Mouse (Mus musculus) liver, adult 2 months (tissue): ENCODE data around the gene Get4. TPM values are rescaled to one million over a fixed set of nuclear protein-coding genes. Genes with fewer than 3 reads are reported as not detected.

Experiments
- DNase-seq: peaks from one replicate; pipeline ENCODE4 v3.0.0-alpha.2; 2011; ENCODE audit warnings: low read depth, low spot score; ENCODE audit errors: extremely low read depth
- H3K27ac ChIP-seq: fragments of 200-500 bp; replicated peaks from 2 replicates; pipeline ENCODE4 v1.5.1; 2012; ENCODE audit warnings: low read depth, mild to moderate bottlenecking, control low read depth, inconsistent platforms, low read length; ENCODE audit not compliant: insufficient read depth
- H3K27me3 ChIP-seq: fragments of 200-500 bp; 2 replicates; pipeline ENCODE4 v1.6.1; 2012; ENCODE audit warnings: mild to moderate bottlenecking, moderate library complexity, low read length, inconsistent platforms; ENCODE audit not compliant: control insufficient read depth, insufficient read depth
- H3K36me3 ChIP-seq: fragments of 200-500 bp; 2 replicates; pipeline ENCODE4 v1.6.1; 2012; ENCODE audit warnings: low read length, inconsistent platforms; ENCODE audit not compliant: control insufficient read depth, insufficient read depth
- H3K4me1 ChIP-seq: fragments of 200-500 bp; 2 replicates; pipeline ENCODE4 v1.6.1; 2011; ENCODE audit warnings: low read length; ENCODE audit not compliant: control insufficient read depth, insufficient read depth
- H3K4me3 ChIP-seq: fragments of 200-500 bp; 2 replicates; pipeline ENCODE4 v1.5.1; 2011; ENCODE audit warnings: low read depth, mild to moderate bottlenecking, control low read depth, low read length, moderate library complexity; ENCODE audit not compliant: insufficient read depth
- H3K79me2 ChIP-seq: fragments of 200-500 bp; 2 replicates; pipeline ENCODE4 v1.6.1; 2012; ENCODE audit warnings: inconsistent platforms, mild to moderate bottlenecking, low read length, moderate library complexity; ENCODE audit not compliant: control insufficient read depth, insufficient read depth
- H3K9ac ChIP-seq: fragments of 200-500 bp; 2 replicates; pipeline ENCODE4 v1.6.1; 2012; ENCODE audit warnings: low read depth, mild to moderate bottlenecking, control low read depth, inconsistent platforms, low read length
- CTCF ChIP-seq: fragments of 200-500 bp; IDR thresholded peaks from 2 replicates; pipeline ENCODE4 v1.5.1; 2011; ENCODE audit warnings: low read depth, low read length, control low read depth
- POLR2A ChIP-seq: fragments of 200-500 bp; IDR thresholded peaks from 2 replicates; pipeline ENCODE4 v1.6.1; 2011; ENCODE audit warnings: low read length, control low read depth; ENCODE audit not compliant: insufficient read depth; ENCODE audit errors: extremely low read depth
- WGBS: fragments of 180-500 bp; shearing (Covaris S2); methylation state at CpG from one replicate; pipeline ENCODE4 v1.1.7; 2018; 5-methylcytosine and 5-hydroxymethylcytosine counted together
- polyA plus RNA-seq: library from polyadenylated mRNA; depleted of rRNA; stranded (reverse); fragments of >200 nt; gene quantifications from 2 replicates; pipeline ENCODE4 v1.2.3, GENCODE M21; 2012
- total RNA-seq: library from RNA; depleted of rRNA; stranded (reverse); fragments of >200 nt; gene quantifications from 2 replicates; pipeline ENCODE4 v1.2.3, GENCODE M21; 2014

Gene Get4
- total and polyA plus RNA-seq, 2 experiments, result 20.9 to 62.3 TPM

DNA sequence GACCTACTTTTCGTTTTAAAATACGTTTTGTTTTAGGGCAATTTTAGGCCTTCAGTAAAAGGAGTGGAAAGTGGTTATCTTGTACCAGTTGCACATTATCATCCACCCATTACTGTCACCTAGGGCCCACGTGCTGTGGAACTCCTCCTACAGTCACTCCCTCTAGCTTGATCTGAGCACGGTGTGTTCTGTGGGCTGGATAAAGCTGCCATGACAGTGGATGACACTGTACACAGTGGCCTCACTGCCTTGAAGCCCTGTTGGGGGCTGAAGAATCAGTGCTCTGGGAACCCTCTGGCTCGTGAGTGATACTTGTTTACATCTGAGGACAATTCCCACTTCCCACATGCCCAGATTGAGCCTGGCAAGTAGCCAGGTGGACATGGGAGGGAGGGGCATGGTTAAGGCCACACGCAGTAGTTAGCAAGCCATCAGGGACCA, 1.2 kb downstream of the Get4 start:
- Histone ChIP-seq H3K9ac (peak overlapping the region; percentile 82), H3K4me3 (peak overlapping the region; percentile 71), H3K27me3 (no peaks in the 10 kb centered on the region), H3K79me2 (peaks cover 12% of the 10 kb centered on the region; the same call in 1 of the 2 replicates), H3K4me1 (peaks cover 36% of the 10 kb centered on the region), H3K27ac (peak overlapping the region; percentile 68), H3K36me3 (no peaks in the 10 kb centered on the region)
- no peak for TF ChIP-seq POLR2A
- WGBS, result under 1% methylated on average over 6 of the region's 6 CpGs
- peak; percentile 76 for DNase-seq

DNA sequence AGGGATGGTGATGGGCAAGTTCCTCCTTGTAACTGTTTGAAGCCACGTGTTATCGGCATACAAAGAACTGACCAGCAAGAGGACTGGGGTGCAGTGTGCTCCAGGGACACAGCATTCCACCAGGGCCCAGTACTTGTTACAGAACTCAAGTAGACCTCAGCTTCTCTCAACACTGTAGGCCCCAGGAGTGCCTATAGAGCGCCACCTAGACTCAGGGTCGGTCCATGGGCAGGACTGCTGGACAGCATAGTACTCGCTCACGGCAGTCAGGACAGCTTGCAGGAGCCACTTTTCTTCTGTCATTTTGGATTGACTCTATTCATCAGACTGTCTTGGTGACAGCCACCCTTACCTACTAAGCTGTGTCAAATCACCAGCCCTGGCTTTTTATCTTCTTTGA, 2.8 kb downstream of the Get4 start:
- peaks cover 15% of the 10 kb centered on the region; the same call in 1 of the 2 replicates for H3K79me2 ChIP-seq
- no peak overlapping the region for H3K4me3 ChIP-seq
- H3K27ac ChIP-seq, result no peak overlapping the region
- DNase-seq, result no peak
- 85% methylated on average over 6 of the region's 6 CpGs for WGBS
- H3K4me1 ChIP-seq, result peaks cover 40% of the 10 kb centered on the region
- no peak overlapping the region for H3K9ac ChIP-seq
- H3K27me3 ChIP-seq, result no peaks in the 10 kb centered on the region
- H3K36me3 ChIP-seq, result no peaks in the 10 kb centered on the region
- TF ChIP-seq CTCF, result peak; percentile 9; the same call in 1 of the 2 replicates
- no peak for TF ChIP-seq POLR2A

DNA sequence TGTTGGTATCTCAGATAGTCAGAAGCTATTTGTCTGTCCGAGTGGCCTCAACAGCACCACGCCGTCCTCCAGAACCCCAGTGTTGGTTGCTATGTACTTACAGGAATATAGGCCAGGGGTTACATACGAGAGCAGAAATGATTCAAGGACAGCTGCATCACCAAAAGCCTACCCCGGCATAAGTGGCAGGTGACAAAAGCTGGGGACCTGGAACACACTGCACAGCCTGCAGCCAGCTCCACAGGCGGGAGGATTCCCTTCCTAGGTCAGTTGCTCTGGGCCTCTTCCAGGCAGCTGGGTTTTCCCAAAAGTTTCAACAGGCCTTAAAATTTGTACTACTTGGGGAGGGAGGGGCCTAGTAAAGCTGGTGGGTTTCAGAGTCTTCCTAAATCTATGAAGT, 3.7 kb downstream of the Get4 start:
- peaks cover 40% of the 10 kb centered on the region for H3K4me1 ChIP-seq
- 36% methylated on average over 6 of the region's 6 CpGs for WGBS
- no peaks in the 10 kb centered on the region for H3K27me3 ChIP-seq
- peak; percentile 33 for DNase-seq
- no peaks in the 10 kb centered on the region; the same call in 1 of the 2 replicates for H3K36me3 ChIP-seq
- H3K27ac ChIP-seq, result peak overlapping the region; percentile 45
- peaks cover 16% of the 10 kb centered on the region; the same call in 1 of the 2 replicates for H3K79me2 ChIP-seq
- TF ChIP-seq CTCF (no peak), POLR2A (no peak)
- no peak overlapping the region for H3K4me3 ChIP-seq
- no peak overlapping the region for H3K9ac ChIP-seq

DNA sequence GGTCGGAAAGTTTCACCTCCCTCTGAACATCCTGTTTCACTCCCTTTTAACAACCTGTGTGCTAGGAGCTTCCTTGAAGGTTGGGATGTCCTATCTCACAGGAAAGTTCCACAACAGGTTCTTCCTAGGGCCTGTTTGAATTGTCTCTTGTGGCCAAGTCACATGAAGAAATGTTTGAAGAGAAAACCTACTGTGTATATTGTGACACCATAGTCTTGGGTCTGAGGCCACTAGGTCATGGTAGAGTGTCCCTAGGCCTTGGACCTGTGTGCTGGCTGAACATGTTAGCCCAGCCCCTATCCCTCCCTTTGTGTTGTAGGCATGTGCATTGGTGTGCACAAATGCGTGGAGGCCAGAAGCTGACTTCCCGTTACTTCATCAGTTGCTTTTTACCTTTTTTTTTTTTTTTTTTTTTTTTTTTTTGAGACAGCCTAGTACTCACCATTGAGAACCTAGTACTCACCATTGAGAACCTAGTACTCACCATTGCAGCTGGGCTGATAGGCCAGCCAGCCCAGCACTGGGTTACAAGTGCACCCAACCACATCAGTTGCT, 4.2 kb downstream of the Get4 start:
- H3K27me3 ChIP-seq, result no peaks in the 10 kb centered on the region
- H3K4me3 ChIP-seq, result no peak overlapping the region
- TF ChIP-seq CTCF (no peak), POLR2A (no peak)
- 34% methylated on average over 3 of the region's 3 CpGs for WGBS
- H3K79me2 ChIP-seq, result peaks cover 16% of the 10 kb centered on the region; the same call in 1 of the 2 replicates
- DNase-seq, result peak; percentile 78
- H3K4me1 ChIP-seq, result peaks cover 40% of the 10 kb centered on the region
- no peak overlapping the region; the same call in 1 of the 2 replicates for H3K27ac ChIP-seq
- H3K36me3 ChIP-seq, result no peaks in the 10 kb centered on the region; the same call in 1 of the 2 replicates
- H3K9ac ChIP-seq, result no peak overlapping the region

DNA sequence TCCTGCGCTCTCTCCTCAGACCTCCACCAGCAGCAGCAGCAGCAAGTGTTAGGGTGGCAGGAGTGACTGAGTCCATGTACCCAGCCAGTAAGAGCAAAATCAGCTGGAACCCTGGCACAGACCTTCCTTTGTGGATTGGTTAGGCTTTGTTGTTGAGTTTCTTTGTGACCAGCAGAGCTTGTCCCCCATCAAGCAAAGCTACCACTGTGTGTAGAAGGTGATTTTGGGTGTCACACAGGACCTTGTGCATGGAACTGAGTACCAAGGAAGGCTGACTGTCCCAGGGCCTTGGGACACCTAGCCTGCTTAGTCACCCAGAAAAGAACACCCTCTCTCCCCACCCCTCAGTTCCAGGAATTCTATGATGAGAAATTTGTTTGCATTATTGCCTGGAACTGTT, 5.1 kb downstream of the Get4 start:
- Histone ChIP-seq H3K27me3 (no peaks in the 10 kb centered on the region), H3K27ac (0 out of 2 replicates have a peak overlapping the region, but pooled peaks have one; percentile 3), H3K4me1 (peaks cover 38% of the 10 kb centered on the region), H3K9ac (no peak overlapping the region), H3K36me3 (no peaks in the 10 kb centered on the region; the same call in 1 of the 2 replicates), H3K79me2 (peaks cover 16% of the 10 kb centered on the region; the same call in 1 of the 2 replicates), H3K4me3 (no peak overlapping the region)
- WGBS, result 77% methylated on average over 1 of the region's 1 CpGs
- no peak for TF ChIP-seq POLR2A
- no peak for TF ChIP-seq CTCF
- no peak for DNase-seq

DNA sequence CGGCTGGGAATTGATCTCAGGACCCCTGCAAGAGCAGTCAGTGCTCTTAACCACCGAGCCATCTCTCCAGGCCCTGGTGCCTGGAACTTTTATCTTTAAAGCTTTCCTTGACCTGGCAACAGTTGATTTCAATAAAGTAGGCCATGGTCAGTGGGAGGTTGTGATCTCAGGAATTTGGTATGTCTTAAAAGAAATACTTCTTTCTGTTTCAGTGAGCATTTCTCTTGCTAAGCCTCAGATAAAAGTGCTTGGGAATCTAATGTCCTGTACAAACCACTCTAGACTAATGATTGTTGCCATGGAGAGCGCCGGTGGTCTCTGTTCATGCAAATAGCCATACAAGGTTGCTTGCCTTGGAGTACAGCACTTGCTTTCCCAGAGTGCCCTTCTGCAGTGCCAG, 5.7 kb downstream of the Get4 start:
- Histone ChIP-seq H3K27ac (no peak overlapping the region), H3K79me2 (peaks cover 16% of the 10 kb centered on the region; the same call in 1 of the 2 replicates), H3K4me1 (peaks cover 38% of the 10 kb centered on the region), H3K4me3 (no peak overlapping the region), H3K9ac (no peak overlapping the region), H3K27me3 (no peaks in the 10 kb centered on the region), H3K36me3 (no peaks in the 10 kb centered on the region; the same call in 1 of the 2 replicates)
- DNase-seq, result no peak
- WGBS, result 83% methylated on average over 4 of the region's 4 CpGs
- TF ChIP-seq CTCF (no peak), POLR2A (no peak)
